Mouse (Mus musculus) G1E-ER4 (cell line): Measurements from ENCODE around the gene Dlg2. TPM values are rescaled to one million over a fixed set of nuclear protein-coding genes. Genes with fewer than 3 reads are reported as not detected.

Experiments
- GATA1 ChIP-seq: IDR thresholded peaks from one replicate; pipeline ENCODE4 v1.8.0; 2012; ENCODE audit warnings: low read length, inconsistent platforms
- polyA plus RNA-seq: library from polyadenylated mRNA; stranded (reverse); fragments of >175 nt; gene quantifications from 2 replicates; pipeline ENCODE4 v1.2.3, GENCODE M21; 2012

Gene Dlg2
- polyA plus RNA-seq, 1 experiment: not detected

DNA sequence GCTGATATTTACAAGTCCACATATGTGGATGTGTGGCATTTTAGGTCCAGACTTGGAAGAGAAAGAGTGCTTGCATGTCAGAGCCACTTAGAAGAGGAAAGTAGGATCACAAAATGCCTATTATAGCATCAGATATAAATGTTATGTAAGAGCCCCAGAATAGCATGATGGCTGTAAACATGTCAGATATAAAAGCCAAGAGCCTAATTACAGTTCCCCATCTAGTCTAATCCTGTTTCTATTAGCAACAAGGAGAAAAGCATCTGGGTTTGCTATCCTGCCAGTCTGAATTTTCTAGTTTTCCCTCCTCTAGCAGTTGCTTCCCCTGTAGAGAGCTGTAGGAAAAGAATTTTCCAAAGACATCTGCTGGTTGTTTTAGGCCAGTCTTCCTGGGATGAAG lies 217.6 kb downstream of the Dlg2 start:
- no peak for TF ChIP-seq GATA1

DNA sequence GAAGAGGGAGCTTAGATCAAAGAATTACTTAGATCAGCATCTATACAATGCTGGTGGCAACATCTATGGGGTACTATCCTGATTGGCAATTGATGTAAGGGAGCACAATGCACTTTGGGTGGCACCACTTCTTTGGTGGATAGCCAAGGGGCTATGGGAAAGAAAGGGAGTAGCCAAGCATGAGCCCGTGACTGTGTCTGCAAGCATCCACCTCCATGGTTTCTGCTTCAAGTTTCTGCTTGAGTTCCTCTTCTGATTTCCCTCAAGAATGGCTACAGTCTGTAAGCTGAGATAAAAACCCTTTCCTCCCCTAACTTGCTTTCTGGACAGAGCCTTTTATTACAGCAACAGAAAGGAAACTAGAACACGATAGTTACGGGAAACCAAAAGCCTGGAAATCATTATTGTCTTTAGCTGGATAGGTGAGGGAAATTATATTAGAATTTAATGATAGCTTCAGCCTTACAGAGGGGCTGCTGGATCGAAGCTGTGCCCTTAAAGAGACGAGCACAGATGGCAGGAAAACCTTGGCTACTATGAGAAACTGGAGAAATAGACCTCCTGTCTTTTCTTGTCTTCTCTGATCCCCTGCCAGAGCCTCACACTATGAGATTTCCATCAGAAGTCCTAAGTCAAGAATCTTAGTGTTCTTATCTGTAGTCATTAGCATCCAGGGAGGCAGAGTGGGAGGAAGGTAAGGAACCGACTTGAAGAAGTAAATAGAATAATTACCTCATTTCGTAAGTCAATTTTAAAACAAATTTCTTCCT lies 219.9 kb downstream of the Dlg2 start:
- no peak for TF ChIP-seq GATA1

GRCm38 (mm10) chr7:90703163-90703852 lies 226.8 kb downstream of the Dlg2 start:
- TF ChIP-seq GATA1: no peak

- TF ChIP-seq GATA1: no peak
Observed at GRCm38 (mm10) chr7:90703951-90704350, 227.5 kb downstream of the Dlg2 start.

GRCm38 (mm10) chr7:90734086-90734485 lies 257.6 kb downstream of the Dlg2 start:
- TF ChIP-seq GATA1: no peak

DNA sequence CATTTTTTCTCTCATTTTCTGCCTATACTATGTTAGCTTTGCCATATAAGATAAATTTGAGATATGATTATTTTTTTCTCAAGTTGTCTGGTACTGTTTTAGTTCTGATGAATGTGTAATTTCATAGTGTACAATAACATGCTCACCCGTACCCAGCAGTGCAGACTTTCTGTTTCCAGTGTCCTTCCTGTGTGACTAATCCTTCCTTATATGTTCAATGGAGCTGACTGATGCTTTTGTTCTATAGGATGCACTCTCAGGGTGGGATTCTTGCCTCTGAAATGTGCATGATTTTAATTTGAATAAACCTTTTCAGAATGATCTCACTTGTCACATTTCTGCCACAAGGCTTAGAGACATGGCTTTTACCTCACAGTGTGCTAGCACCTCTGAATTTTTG lies 259.9 kb downstream of the Dlg2 start:
- no peak for TF ChIP-seq GATA1

DNA sequence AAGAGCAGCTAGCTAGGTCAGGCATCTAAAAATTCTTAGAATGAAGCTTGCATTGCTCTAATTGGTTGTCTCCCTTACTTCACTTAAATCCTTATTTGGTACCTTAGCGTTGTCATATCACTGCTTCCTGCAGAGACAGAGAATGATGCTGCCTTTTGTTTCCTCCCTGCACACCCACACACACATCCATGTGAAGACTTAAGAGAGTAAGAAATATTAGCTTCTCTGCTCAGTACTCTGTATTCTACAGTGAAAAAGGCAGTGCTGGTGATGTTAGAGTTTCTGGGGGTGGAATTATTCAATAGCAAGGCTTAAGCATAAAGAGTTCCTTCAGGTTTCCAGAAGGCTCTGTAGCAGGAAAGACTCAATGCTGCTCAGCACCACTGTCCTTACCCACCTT lies 272.2 kb downstream of the Dlg2 start:
- no peak for TF ChIP-seq GATA1

DNA sequence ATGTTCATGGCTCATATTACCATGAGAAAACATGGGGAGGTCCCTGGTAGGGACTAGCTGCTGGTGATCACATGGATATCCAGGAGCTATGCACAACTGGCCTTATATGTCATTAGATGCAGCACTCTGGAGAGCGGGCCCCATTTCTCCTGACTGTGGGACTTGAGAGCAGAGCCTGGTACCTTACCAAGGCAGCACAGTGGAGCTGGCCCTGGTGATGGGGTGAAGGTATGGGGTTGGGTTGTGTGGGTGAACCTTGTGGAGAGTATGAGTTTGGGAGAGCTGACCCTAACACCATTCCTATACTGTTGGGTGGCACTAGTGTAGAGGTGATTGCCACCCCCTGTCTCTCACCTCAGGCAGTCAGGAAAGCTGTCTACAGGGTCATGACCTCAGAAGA lies 311.5 kb downstream of the Dlg2 start:
- TF ChIP-seq GATA1: no peak

DNA sequence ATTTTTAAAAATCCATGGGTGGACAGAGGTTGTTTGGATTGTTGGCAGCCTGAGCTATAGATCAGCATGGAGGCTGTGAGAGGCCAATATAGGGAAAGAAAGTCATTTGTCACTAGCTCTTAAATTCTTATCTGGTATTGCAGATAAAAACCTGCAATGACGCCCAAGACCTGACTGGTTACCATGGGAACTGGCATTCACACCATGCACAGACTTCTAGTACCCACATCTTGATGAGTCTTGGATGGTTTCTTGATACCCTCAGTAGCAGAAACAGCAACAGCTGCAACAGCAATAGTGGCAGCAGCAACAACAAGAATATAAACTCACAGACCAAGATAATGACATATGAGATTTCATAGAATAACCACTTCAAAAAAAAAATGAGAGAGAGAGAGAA lies 315.1 kb downstream of the Dlg2 start:
- no peak for TF ChIP-seq GATA1

DNA sequence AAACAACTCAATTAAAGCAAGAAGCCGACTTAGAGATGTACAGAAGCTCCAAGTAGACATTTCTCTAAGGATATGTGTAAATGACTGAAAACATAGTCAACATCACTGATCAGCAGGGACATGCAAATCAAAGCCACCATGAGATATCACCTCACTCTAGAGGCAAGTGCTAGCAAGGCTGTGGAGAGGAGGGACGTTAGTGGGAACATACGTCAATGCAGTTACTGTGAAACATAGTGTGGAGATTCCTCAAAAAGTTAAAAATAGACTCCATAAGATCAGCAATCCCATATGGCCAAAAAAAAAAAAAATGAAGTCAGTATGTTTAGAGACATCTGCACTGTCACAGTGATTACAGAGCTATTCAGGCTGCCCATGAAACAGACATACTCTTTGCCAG lies 349.2 kb downstream of the Dlg2 start:
- no peak for TF ChIP-seq GATA1

GRCm38 (mm10) chr7:90841276-90841675 lies 364.8 kb downstream of the Dlg2 start:
- no peak for TF ChIP-seq GATA1

GRCm38 (mm10) chr7:90843345-90844293 lies 367.1 kb downstream of the Dlg2 start:
- TF ChIP-seq GATA1: no peak

DNA sequence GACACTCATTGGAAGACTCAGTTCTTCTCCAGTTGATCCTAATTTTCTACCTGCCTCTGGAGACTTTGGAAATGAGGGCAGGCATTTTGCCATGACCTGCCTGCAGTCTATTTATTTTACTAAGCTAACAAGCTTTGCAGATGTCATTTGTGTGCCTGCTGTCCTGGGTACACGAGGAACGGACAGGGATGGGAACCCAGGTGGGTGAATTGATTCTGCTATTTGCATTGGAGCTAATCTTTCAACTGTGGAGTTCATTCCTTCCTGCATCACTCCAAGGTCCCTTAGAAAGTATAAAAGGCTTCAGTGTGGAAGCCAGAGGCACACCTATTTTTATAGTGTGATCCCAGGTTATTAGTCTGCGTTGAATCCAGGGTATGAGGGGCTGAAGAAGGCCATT lies 406.3 kb downstream of the Dlg2 start:
- no peak for TF ChIP-seq GATA1

DNA sequence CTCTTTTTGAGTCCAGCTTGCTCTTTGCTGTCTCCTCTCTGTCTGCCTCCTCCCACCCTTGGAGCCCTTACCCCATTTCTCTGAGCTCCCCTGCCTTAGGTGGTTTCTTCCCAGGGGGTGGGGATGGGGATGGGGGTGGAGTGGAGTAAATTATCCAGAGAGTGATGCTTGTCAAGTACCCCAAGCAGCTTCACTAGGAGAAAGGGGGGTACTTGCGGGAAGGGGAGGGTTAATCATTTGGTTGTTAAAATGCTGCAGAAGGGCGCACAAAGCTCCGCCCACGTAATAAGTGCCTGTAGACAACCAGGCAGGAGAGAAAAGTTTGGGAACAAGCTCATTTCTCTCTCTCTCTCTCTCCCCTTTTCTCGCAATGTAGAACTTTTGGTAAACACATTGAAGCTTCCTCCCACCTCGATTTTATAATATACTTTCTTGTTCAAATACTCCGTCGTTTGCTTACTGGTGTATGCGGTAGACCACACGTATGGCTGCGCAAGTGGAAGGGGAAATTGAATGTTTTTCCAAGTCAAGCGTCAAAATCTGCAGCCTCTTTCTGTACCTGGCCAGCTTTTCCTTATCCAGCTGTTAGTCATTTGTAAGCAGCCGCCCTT lies 410.0 kb downstream of the Dlg2 start:
- TF ChIP-seq GATA1: no peak

- TF ChIP-seq GATA1: no peak
Observed at GRCm38 (mm10) chr7:90887007-90887720, 410.7 kb downstream of the Dlg2 start.
